Mouse (Mus musculus) bone marrow macrophage, adult 2 months (primary cell): Measurements from ENCODE around the gene Erich2.

Experiments used
- CTCF ChIP-seq: IDR thresholded peaks from 2 replicates; pipeline ENCODE4 v1.5.1; 2012; ENCODE audit warnings: low read depth, mild to moderate bottlenecking, low read length, moderate library complexity
- POLR2A ChIP-seq: IDR thresholded peaks from 2 replicates; pipeline ENCODE4 v1.6.1; 2012; ENCODE audit warnings: mild to moderate bottlenecking, low read depth, low read length, borderline replicate concordance

GRCm38 (mm10) chr2:70561077-70561795, 52.6 kb downstream of the Erich2 start:
- TF ChIP-seq CTCF (peak; percentile 93), POLR2A (no peak)
